Mouse (Mus musculus) adrenal gland, postnatal 14 days (tissue): Measurements from ENCODE around the gene Tap1. TPM values are rescaled to one million over a fixed set of nuclear protein-coding genes. Genes with fewer than 3 reads are reported as not detected.

Source experiments
- DNase-seq: peaks from one replicate; pipeline ENCODE4 v3.0.0; 2021; ENCODE audit warnings: mixed read lengths
- total RNA-seq: library from RNA; stranded (reverse); gene quantifications from 2 replicates; pipeline ENCODE4 v1.2.3, GENCODE M21; 2021

The Tap1 gene
- total RNA-seq, 1 experiment from 2014 or later, result 11.1 TPM

- no peak for DNase-seq
Observed at GRCm38 (mm10) chr17:34179019-34179418, 8.3 kb upstream of the Tap1 start.

GRCm38 (mm10) chr17:34179913-34180859, 7.2 kb upstream of the Tap1 start:
- no peak for DNase-seq

DNA sequence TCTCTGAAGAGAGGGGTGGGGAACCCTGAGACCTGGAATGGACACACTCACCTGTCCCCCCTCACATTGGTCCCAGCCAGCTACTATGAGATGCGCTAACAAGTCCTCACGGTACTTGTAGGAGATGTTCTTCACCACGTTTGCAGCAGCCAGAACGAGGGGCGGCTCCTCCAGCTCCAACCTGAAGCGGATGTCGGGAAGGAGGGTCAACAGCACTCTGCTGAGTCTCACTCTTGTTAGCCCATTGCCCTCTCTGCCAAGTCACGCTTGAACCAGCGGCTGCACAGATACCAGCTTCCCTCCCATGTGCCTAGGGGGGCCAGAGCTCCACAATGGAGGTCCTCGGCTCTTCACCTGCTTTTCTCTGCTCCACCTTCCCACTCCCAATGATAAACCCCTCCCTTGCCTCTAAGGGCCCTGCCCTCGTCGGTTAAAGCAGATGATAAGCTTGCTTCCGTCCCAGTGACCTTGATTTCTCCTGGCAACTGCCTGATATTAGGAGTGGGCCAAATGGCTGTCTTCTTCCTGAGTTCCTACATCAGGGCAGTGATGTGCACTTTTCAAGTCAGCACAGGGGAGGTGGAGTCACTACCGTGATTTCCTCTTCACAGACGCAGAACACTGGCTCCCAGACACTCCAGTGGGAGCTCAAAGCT, 3.7 kb upstream of the Tap1 start:
- no peak for DNase-seq

- no peak for DNase-seq
Observed at GRCm38 (mm10) chr17:34185526-34185925, 1.8 kb upstream of the Tap1 start.

- peak; percentile 34 for DNase-seq
Observed at GRCm38 (mm10) chr17:34186885-34187260, 480 bp upstream of the Tap1 start.

- DNase-seq, result peak; percentile 70
Observed at GRCm38 (mm10) chr17:34188010-34188409, 657 bp downstream of the Tap1 start.

DNA sequence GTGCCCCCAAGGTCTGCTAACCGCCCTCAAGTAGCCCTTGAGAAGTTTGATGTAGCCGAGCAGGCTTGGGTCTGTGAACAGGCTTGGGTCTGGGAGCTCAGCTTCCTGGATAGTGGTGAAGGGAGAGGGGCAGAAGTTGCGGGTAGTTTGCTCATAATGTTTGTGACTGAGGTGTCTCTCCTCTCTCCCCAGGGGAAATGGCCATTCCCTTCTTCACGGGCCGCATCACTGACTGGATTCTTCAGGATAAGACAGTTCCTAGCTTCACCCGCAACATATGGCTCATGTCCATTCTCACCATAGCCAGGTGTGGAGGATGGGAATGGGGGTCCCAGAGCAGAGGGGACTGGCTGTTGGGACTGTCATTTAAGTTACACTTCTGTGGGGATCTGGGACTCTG, 1.6 kb downstream of the Tap1 start:
- no peak for DNase-seq

- DNase-seq, result no peak
Observed at GRCm38 (mm10) chr17:34192852-34193251, 5.5 kb downstream of the Tap1 start.

DNA sequence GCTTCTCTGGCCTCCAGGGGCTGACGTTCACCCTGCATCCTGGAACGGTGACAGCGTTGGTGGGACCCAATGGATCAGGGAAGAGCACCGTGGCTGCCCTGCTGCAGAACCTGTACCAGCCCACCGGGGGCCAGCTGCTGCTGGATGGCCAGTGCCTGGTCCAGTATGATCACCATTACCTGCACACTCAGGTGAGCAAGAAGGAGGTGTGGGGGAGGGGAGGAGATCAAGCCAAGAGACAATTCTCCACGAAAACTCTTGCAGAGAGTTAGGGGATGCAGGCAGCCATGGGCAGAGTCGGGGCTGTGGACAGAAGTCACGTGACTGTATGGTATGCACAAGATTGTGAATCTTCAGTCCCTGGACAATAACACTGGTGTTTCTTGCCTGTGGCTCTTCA, 6.1 kb downstream of the Tap1 start:
- DNase-seq, result no peak

DNA sequence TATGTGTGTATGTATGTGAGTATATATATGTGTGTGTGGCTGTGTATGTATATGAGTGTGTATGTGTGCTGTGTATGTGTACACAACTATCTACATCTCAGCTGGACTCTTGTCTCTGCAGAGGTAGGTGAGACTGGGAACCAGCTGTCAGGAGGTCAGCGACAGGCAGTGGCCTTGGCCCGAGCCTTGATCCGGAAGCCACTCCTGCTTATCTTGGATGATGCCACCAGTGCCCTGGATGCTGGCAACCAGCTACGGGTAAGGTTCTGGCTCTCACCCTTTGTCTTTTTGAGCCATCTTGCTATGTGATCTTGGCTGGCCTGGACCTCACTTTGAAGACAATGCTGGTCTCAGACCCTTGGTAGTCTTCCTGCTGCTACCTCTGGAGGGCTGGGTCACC, 7.4 kb downstream of the Tap1 start:
- no peak for DNase-seq

DNA sequence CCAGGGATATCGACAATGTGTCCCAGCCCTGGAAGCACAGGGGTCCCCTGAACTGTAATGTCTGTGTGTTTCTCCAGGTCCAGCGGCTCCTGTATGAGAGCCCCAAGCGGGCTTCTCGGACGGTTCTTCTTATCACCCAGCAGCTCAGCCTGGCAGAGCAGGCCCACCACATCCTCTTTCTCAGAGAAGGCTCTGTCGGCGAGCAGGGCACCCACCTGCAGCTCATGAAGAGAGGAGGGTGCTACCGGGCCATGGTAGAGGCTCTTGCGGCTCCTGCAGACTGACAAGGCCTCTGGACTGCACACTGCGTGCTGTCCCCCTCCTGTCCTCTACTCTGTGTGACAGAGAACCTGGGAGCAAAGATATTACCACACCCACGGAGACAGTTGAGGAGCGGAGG, 9.1 kb downstream of the Tap1 start:
- DNase-seq, result no peak

- DNase-seq, result peak; percentile 97
Observed at GRCm38 (mm10) chr17:34196941-34197894, 9.9 kb downstream of the Tap1 start, which contains the start of gene Psmb8. TSS of gene Psmb8 (plus strand) at chr17:34197721.

- DNase-seq, result peak; percentile 82
Observed at GRCm38 (mm10) chr17:34197904-34198520, 10.7 kb downstream of the Tap1 start.

DNA sequence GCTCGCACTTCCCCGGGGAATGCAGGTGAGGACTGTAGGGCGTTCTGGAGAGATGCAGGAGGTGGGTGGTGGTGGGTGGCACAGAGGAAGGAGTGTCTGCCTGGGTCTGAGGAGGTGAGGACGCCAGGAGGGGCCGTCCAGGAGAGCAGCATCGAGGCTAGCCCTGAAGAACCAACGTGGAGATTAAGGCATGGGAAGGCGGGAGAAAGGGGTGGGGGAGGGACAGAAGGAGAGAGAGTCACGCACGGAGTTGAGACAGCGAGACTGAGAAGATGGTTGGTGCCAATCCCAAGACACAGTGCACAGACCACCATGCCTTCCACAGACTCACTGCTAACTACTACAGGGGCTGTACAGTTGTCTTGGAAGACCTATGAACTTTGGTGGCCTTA, 11.2 kb downstream of the Tap1 start:
- no peak for DNase-seq

DNA sequence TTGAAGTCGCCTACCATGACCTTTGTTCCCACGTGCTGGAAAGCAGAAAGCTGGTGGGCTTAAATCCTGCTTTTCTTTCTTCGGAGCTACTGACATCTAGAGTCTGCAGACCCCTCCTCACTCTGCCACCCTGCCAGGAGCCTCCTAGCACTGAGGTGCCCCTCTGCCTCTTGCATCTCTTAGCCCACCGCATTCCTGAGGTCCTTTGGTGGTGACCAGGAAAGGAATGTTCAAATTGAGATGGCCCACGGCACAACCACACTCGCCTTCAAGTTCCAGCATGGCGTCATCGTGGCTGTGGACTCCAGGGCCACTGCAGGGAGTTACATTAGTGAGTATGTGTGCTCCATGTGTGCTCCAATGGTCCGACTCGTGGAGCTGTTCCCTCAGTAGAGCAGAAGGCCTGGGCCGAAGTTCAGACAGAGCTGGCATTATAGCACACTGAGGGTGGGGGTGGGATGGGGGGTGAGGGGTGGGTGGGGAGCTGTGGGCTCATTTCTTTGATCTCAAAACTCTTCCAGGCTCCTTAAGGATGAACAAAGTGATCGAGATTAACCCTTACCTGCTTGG, 11.8 kb downstream of the Tap1 start:
- DNase-seq, result no peak

DNA sequence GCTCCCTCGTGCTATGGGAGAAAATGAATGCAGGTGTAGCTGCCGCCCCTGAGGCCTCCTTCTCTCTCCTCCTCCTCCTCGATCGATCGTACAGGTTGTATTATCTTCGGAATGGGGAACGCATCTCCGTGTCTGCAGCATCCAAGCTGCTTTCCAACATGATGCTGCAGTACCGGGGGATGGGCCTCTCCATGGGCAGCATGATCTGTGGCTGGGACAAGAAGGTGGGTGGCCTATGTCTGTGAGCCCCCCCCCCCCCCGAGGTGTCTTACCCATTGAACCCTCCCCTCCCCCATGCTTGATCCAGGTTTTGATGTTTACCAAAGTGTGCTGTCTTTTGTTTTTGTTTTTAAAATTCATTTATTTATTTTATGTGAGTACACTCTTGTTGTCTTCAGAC, 12.7 kb downstream of the Tap1 start:
- no peak for DNase-seq

DNA sequence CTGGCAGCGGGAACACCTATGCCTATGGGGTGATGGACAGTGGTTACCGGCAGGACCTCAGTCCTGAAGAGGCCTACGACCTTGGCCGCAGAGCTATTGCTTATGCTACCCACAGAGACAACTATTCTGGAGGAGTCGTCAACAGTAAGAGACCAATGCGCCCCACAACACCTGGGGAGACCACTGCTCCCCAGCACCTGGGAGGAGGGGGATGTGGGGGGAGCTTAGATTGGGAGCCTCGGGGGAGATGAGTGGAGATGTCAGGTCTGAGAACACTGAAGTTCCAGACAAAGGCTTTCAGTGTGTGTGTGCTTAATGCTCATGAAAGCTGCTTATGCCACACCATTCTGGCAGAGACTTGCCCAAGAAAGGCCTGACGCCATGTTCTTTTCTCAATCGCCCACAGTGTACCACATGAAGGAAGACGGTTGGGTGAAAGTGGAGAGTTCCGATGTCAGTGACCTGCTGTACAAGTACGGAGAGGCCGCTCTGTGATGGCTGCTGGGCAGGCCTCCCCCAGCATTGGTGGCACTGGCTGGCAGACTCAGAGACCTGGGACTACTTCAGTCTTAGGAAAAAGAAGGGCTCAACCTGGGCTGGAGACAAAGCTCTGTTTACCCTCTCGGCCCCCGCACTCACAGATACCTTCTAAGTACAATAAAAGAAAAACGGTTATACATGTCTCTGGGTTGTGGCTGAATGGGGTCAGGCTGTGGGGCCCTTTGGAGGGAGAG, 13.6 kb downstream of the Tap1 start:
- no peak for DNase-seq

DNA sequence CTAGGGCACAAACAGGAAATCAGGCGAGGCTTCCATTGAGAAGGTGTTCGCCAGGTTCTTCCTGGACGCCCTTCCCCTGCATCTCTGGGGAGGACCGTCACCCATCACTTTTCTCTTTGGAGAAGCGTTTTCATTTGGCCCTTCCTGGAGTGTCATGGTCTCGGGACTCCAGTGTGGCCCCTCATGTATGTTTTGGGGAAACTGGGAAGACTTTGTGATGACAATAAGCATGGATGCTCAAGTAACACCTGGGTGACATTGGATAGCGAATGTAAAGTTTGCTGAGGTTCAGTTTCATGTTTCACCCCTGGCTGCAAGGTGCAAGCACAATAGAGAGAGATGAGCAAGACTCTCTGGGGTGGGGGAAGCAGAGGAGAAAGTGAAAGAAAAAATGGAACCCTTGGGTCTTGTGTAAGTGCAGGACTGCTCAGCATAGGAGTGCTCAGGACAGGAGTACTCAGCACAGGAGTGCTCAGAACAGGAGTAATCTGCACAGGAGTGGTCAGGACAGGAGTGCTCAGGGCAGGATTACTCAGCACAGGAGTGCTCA, 14.2 kb downstream of the Tap1 start:
- DNase-seq, result no peak

DNA sequence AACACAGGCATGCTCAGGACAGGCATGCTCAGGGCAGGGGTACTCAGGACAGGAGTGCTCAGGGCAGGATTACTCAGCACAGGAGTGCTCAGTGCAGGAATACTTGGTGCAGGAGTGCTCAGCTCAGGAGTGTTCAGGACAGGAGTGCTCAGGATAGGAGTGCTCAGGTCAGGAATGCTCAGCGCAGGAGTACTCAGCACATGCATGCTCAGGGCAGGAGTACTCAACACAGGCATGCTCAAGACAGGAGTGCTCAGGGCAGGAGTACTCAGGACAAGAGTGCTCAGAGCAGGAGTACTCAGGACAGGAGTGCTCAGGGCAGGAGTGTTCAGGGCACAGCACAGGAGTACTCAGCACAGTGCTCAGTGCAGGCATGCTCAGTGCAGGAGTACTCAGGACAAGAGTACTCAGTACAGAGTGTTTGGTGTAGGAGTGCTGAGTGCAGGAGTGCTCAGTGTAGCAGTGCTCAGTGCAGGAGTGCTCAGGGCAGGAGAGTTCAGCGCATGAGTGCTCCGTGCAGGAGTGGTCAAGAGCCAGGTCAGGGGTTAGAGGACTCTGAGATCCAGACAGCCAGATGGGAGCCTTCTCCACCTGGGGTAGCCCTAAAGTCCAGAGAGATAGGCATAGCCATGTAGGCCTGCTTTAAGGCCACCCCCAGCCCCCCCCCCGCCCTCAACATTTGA, 15.5 kb downstream of the Tap1 start:
- DNase-seq, result peak; percentile 3

DNA sequence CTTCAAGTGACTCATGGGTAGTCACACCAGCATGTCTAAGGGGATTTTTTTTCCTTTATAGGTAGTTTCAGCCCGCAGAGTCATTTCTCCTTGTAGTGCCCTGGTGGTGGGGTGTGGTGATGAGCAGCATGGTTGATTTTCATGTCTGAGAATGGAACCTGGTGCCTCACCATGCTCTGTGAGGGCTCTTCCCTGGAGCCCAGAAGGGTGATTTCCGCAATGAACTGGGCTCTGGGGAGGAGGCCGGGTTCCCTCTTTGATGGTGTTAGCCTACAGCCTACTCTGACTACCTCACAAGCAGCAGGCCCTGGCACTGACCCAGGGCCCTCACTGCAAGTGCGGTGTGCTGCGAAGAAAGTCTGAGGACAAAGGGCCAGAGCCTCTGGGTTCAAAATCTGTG, 16.1 kb downstream of the Tap1 start, which contains the start of gene Tap2:
Gene Tap2 (plus strand): TSS at position 84 of the 400 bp plus-strand sequence.
- DNase-seq, result peak; percentile 17
